8 mouse cellular contexts compared by ENCODE assay signal in the genomic region with DNA sequence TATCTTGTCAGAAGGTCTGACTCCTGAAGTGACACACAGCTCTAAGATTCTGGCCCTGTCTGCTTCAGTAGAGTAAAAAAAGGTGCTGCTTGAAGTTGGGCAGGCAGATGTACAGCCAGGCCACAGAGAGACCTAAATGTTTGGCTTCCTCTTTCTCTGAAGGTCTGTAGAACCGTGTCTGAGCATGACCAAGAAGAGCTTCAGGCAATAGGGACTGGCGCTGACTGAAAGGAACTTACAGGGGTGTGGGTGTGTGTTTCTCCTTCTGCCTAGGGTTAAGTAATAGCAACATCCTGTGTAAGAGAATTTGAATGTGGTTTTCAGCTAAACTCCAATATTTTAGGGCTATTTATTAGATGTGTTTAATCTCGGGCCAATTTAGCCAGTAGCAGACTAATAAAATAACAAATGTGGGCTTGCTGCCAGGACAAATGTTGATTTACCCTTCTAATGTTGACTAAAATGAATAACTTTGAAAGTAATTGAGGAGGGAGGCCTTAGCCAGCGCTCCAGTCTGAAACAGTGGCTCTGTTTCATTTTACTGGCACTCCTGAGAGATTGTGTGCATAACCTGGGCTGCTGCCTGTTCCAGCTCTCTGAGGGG.
DNase-seq lines count a peak whose midpoint lies in the region; ATAC-seq lines count a peak whose summit lies in the region.

No protein-coding gene starts in this region.

- no peak overlapping the region for H3K4me2 ChIP-seq in midbrain, embryonic 13.5 days (replicated peaks)

- H3K27ac ChIP-seq in midbrain, embryonic 13.5 days, result no peak overlapping the region

- WGBS in midbrain, embryonic 13.5 days, result 75% methylated on average over 4 of the region's 4 CpGs

- no peaks in the 10 kb centered on the region for H3K36me3 ChIP-seq in midbrain, embryonic 13.5 days

- no peak overlapping the region for H3K9ac ChIP-seq in midbrain, embryonic 13.5 days (replicated peaks)

- H3K9me3 ChIP-seq in midbrain, embryonic 13.5 days, result no peaks in the 10 kb centered on the region

- no peaks in the 10 kb centered on the region for H3K4me1 ChIP-seq in midbrain, embryonic 13.5 days (replicated peaks)

- H3K27me3 ChIP-seq in midbrain, embryonic 13.5 days, result no peaks in the 10 kb centered on the region

- DNase-seq in adrenal gland, postnatal 36 days, result peak; percentile 30 to 67
- DNase-seq in adrenal gland, postnatal 25 days, result no peak
- peak; percentile 69 to 75 for DNase-seq in heart, adult 18-20 months
- DNase-seq in kidney, postnatal 10 days, result peak; percentile 83
- peak; percentile 50 to 58 for DNase-seq in monocyte, adult 2 months (ENCODE audit: low read depth in 1 of 2, low spot score in 2 of 2)
- no peak for DNase-seq in embryo, embryonic 10 days (ENCODE audit: low spot score)

- peak; percentile 74 for ATAC-seq in CD4-positive, CD25-positive, alpha-beta regulatory T cell, adult 4 months
- no peak for ATAC-seq in midbrain, embryonic 13.5 days

- no peak overlapping the region for H3K4me3 ChIP-seq in midbrain, embryonic 13.5 days (replicated peaks)

Comparison
In these comparisons a context has a peak if more than half of its experiments do, and no peak if none do; other contexts are left out.
1. DNase-seq: peak in adrenal gland, postnatal 36 days (2 of 2), heart, adult 18-20 months (2 of 2), kidney, postnatal 10 days (single experiment) and monocyte, adult 2 months (2 of 2); none in adrenal gland, postnatal 25 days (single experiment) and embryo, embryonic 10 days (single experiment).